Mouse (Mus musculus): ENCODE measurements around the gene AY074887. TPM values are rescaled to one million over a fixed set of nuclear protein-coding genes. Genes with fewer than 3 reads are reported as not detected.

The AY074887 gene
- total RNA-seq, 2 experiments from 2014 or later, result not detected

GRCm38 (mm10) chr9:54916401-54916800 lies 34.4 kb downstream of the AY074887 start:
- no peak for DNase-seq

- DNase-seq, result no peak
These were observed 35.2 kb downstream of the AY074887 start for GRCm38 (mm10) chr9:54915576-54915975.

- DNase-seq, result no peak
These were observed 41.4 kb downstream of the AY074887 start for GRCm38 (mm10) chr9:54909446-54909845.

Other genes with a start within 250 kb of the AY074887 start
- 10 to 100 TPM; 18.0 to 19.1 TPM for gene Wdr61, start 216.5 kb downstream of the AY074887 start, total RNA-seq (2021)
- under 1 TPM in 1 of 2 experiments, not detected in 1; 0.49 TPM for gene Crabp1, start 186.2 kb downstream of the AY074887 start, total RNA-seq (2021)
- gene Ireb2, start 87.2 kb downstream of the AY074887 start, total RNA-seq (2021), result 10 to 100 TPM; 21.7 to 22.1 TPM
- gene Hykk, start 33.7 kb downstream of the AY074887 start, total RNA-seq (2021), result under 1 TPM; 0.83 to 0.84 TPM
- 100 to 1,000 TPM; 109 to 123 TPM for gene Psma4, start 208 bp downstream of the AY074887 start, total RNA-seq (2021)
- not detected for gene Chrna5, start 29.9 kb upstream of the AY074887 start, total RNA-seq (2021)
- not detected for gene Chrna3, start 75.6 kb upstream of the AY074887 start, total RNA-seq (2021)
- under 1 TPM in 1 of 2 experiments, not detected in 1; 0.27 TPM for gene Chrnb4, start 97.8 kb upstream of the AY074887 start, total RNA-seq (2021)
- gene Ube2q2, start 197.9 kb upstream of the AY074887 start, total RNA-seq (2021), result 10 to 100 TPM; 27.2 to 31.4 TPM